Mouse (Mus musculus) T-cell, adult 2 months (primary cell): ENCODE results near the gene Gm17581.
A peak's percentile ranks its signal among the peaks of the same experiment; 100 is the strongest.

Experiments used
- DNase-seq: peaks from one replicate; pipeline ENCODE4 v3.0.0; 2022; ENCODE audit warnings: low spot score

The Gm17581 gene

GRCm38 (mm10) chr2:155691336-155691722 is 44.3 kb downstream of the Gm17581 start:
- no peak for DNase-seq

- DNase-seq, result no peak
Observed at GRCm38 (mm10) chr2:155689211-155689610, 46.5 kb downstream of the Gm17581 start.

GRCm38 (mm10) chr2:155687746-155688145 is 47.9 kb downstream of the Gm17581 start:
- no peak for DNase-seq

- DNase-seq, result peak; percentile 17
Observed at GRCm38 (mm10) chr2:155686572-155686971, 49.1 kb downstream of the Gm17581 start.
